Mouse (Mus musculus) forebrain, embryonic 15.5 days (tissue): ENCODE data around the gene Snapin. TPM values are rescaled to one million over a fixed set of nuclear protein-coding genes. Genes with fewer than 3 reads are reported as not detected.
A peak's percentile ranks its signal among the peaks of the same experiment; 100 is the strongest.

ENCODE experiments used
- ATAC-seq: fragments of 200-750 bp; cut with Nextera tagmentation; replicated peaks from 2 replicates; pipeline ENCODE4 v1.8.0; 2017; ENCODE audit warnings: mild to moderate bottlenecking, moderate TSS enrichment, moderate library complexity
- H3K27ac ChIP-seq: fragments of 300-500 bp; sonication (generic); replicated peaks from 2 replicates; pipeline ENCODE4 v1.5.1; 2015; ENCODE audit warnings: mild to moderate bottlenecking, inconsistent platforms
- H3K27me3 ChIP-seq: fragments of 300-500 bp; sonication (generic); 2 replicates; pipeline ENCODE4 v1.6.1; 2015; ENCODE audit warnings: inconsistent platforms
- H3K36me3 ChIP-seq: fragments of 300-500 bp; sonication (generic); 2 replicates; pipeline ENCODE4 v1.6.1; 2015; ENCODE audit warnings: mild to moderate bottlenecking, inconsistent platforms
- H3K4me1 ChIP-seq: fragments of 300-500 bp; sonication (generic); 2 replicates; pipeline ENCODE4 v1.6.1; 2015; ENCODE audit warnings: inconsistent platforms
- H3K4me2 ChIP-seq: fragments of 300-500 bp; sonication (generic); replicated peaks from 2 replicates; pipeline ENCODE4 v1.6.1; 2015; ENCODE audit warnings: mild to moderate bottlenecking, inconsistent platforms
- H3K4me3 ChIP-seq: fragments of 300-500 bp; sonication (generic); 2 replicates; pipeline ENCODE4 v1.5.1; 2015; ENCODE audit warnings: mild to moderate bottlenecking, inconsistent platforms
- H3K9ac ChIP-seq: fragments of 300-500 bp; sonication (generic); replicated peaks from 2 replicates; pipeline ENCODE4 v1.6.1; 2015; ENCODE audit warnings: mild to moderate bottlenecking, inconsistent platforms
- H3K9me3 ChIP-seq: fragments of 300-500 bp; sonication (generic); 2 replicates; pipeline ENCODE4 v1.6.1; 2016; ENCODE audit warnings: inconsistent platforms
- WGBS: fragments of 180-500 bp; shearing (Covaris S2); methylation state at CpG from one replicate; pipeline ENCODE4 v1.1.7; 2015; ENCODE audit warnings: mixed read lengths; 5-methylcytosine and 5-hydroxymethylcytosine counted together
- polyA plus RNA-seq: library from polyadenylated mRNA; unstranded; fragments of >200 nt; fragmentation: Nextera tagmentation; extraction: Ambion mirVana; gene quantifications from 2 replicates; pipeline ENCODE4 v1.2.1, GENCODE M21; 2015

Snapin gene
- polyA plus RNA-seq, 1 experiment from 2014 or later = 81.8 TPM

DNA sequence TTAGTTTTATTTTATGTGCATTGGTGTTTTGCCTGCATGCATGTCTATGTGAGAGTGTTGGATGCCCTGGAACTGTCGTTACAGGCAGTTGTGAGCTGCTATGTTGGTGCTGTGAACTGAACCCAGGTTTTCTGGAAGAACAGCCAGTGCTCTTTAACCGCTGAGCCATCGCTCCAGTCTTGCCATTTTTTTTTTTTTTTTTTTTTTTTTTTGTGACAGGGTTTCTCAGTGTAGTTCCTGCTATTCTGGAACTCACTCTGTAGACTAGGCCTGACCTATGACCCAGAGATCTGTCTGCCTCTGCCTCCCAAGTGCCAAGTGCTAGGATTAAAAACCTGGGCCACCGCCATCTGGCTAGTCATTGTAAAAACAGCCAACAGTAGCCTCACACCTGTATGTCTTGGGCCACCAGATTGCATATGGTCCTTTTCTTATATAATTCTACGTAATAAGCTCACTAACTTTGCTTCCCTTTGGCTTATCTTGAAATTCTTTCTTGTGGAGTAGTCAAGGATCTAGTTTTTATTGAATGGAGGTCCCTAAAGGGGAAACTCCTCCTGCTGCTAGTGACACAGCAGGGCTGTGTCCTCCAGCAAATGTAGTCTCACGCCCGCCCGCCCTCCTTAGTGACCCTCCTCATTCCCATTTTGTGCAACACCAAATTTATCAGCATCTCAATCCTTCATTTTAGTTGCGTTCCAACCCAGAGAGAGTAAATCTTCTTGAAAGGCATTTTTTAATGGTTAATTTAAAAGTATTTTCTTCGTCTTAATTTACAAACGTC, 45.2 kb downstream of the Snapin start:
- H3K27ac ChIP-seq = peak overlapping the region; percentile 73; the same call in 1 of the 2 replicates
- peaks cover 12% of the 10 kb centered on the region for H3K4me1 ChIP-seq
- WGBS = 71% methylated on average over 11 of the region's 11 CpGs
- no peaks in the 10 kb centered on the region for H3K9me3 ChIP-seq
- no peak overlapping the region for H3K9ac ChIP-seq
- no peaks in the 10 kb centered on the region for H3K27me3 ChIP-seq
- H3K36me3 ChIP-seq = no peaks in the 10 kb centered on the region
- peak overlapping the region; percentile 62 for H3K4me2 ChIP-seq
- peak overlapping the region; percentile 40 for H3K4me3 ChIP-seq
- ATAC-seq = no peak

DNA sequence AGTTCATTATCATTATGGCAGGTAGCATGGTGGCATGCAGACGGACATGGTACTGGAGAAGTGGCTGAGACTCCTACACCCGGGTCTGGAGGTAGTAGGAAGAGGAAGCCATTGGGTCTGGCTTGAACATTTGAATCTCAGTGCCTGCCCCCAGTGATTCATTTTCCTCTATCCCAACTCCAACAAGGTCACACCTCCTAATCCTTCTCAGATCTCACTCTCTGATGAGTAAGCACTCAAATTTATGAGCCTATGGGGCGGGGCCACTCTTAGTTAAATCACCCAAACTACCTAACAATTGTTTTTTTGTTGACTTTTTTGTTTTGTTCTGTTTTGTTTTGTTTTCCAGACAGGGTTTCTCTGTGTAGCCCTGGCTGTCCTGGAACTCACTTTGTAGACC, 46.9 kb downstream of the Snapin start:
- Histone ChIP-seq H3K4me2 (no peak overlapping the region), H3K27me3 (no peaks in the 10 kb centered on the region), H3K9ac (no peak overlapping the region), H3K4me3 (no peak overlapping the region), H3K9me3 (no peaks in the 10 kb centered on the region), H3K4me1 (peaks cover 12% of the 10 kb centered on the region), H3K27ac (no peak overlapping the region), H3K36me3 (no peaks in the 10 kb centered on the region)
- 88% methylated on average over 3 of the region's 3 CpGs for WGBS
- no peak for ATAC-seq

DNA sequence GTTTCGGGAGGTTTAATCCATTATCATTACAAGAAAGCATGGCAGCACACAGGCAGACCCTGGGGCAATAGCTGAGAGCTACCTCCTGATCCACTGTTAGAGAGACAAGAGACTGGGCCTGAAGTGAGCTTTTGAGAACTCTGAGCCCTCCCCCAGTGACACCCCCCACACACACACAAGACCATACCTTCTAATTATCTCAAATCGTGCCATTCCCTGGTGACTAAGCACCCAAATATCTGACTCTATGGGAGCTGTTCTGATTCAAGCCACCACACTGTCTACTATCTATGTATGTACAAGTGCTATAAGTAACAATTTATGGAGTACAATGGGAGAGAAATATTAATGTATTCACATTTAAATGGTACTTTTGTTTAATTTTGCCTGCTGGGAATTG, 50.1 kb downstream of the Snapin start:
- Histone ChIP-seq H3K4me2 (no peak overlapping the region), H3K4me1 (no peaks in the 10 kb centered on the region; the same call in 1 of the 2 replicates), H3K27me3 (no peaks in the 10 kb centered on the region; the same call in 1 of the 2 replicates), H3K27ac (no peak overlapping the region), H3K9me3 (no peaks in the 10 kb centered on the region), H3K9ac (no peak overlapping the region), H3K4me3 (no peak overlapping the region), H3K36me3 (no peaks in the 10 kb centered on the region)
- no peak for ATAC-seq
- WGBS = 82% methylated on average over 2 of the region's 2 CpGs

Other genes starting within 250 kb of the Snapin start
- 3.7 TPM in 2 replicates for gene Creb3l4, start 247.5 kb downstream of the Snapin start, polyA plus RNA-seq
- gene Slc39a1, start 242.9 kb downstream of the Snapin start, polyA plus RNA-seq = 42.8 and 43.2 TPM in 2 replicates
- gene Crtc2, start 236.9 kb downstream of the Snapin start, polyA plus RNA-seq = 20.8 and 21.1 TPM in 2 replicates
- gene Dennd4b, start 225.8 kb downstream of the Snapin start, polyA plus RNA-seq = 5.4 and 7.2 TPM in 2 replicates
- 15.2 TPM in 2 replicates for gene Gatad2b, start 197.9 kb downstream of the Snapin start, polyA plus RNA-seq
- 18.5 and 18.8 TPM in 2 replicates for gene Slc27a3, start 101.1 kb downstream of the Snapin start, polyA plus RNA-seq
- 33.6 and 36.5 TPM in 2 replicates for gene Ints3, start 57.4 kb downstream of the Snapin start, polyA plus RNA-seq
- 1.6 TPM in 2 replicates for gene Npr1, start 25.2 kb downstream of the Snapin start, polyA plus RNA-seq
- gene Ilf2, start 14.9 kb downstream of the Snapin start, polyA plus RNA-seq = 333 and 340 TPM in 2 replicates
- gene Chtop, start 18.5 kb upstream of the Snapin start, polyA plus RNA-seq = 219 and 224 TPM in 2 replicates
- 9.0 and 11.4 TPM in 2 replicates for gene S100a1, start 23.4 kb upstream of the Snapin start, polyA plus RNA-seq
- 8.1 and 8.5 TPM in 2 replicates for gene S100a13, start 23.4 kb upstream of the Snapin start, polyA plus RNA-seq
- not detected in 2 replicates for gene S100a14, start 35.8 kb upstream of the Snapin start, polyA plus RNA-seq
- 31.7 and 40.0 TPM in 2 replicates for gene S100a16, start 46.2 kb upstream of the Snapin start, polyA plus RNA-seq
- 0.06 and 0.50 TPM in 2 replicates for gene S100a3, start 69.5 kb upstream of the Snapin start, polyA plus RNA-seq
- not detected in 2 replicates for gene S100a2, start 99.2 kb upstream of the Snapin start, polyA plus RNA-seq
- not detected in 2 replicates for gene Gm42674, start 110.9 kb upstream of the Snapin start, polyA plus RNA-seq
- gene S100a4, start 112.7 kb upstream of the Snapin start, polyA plus RNA-seq = 0.56 and 0.65 TPM in 2 replicates
- not detected in 2 replicates for gene S100a5, start 117.5 kb upstream of the Snapin start, polyA plus RNA-seq
- gene S100a6, start 121.8 kb upstream of the Snapin start, polyA plus RNA-seq = 12.8 and 18.5 TPM in 2 replicates
- gene S100a7a, start 163.0 kb upstream of the Snapin start, polyA plus RNA-seq = not detected in 2 replicates
- 2.8 and 6.1 TPM in 2 replicates for gene S100a8, start 177.9 kb upstream of the Snapin start, polyA plus RNA-seq
- 2.1 and 2.2 TPM in 2 replicates for gene S100a9, start 204.7 kb upstream of the Snapin start, polyA plus RNA-seq
- not detected in 2 replicates for gene Pglyrp4, start 235.9 kb upstream of the Snapin start, polyA plus RNA-seq